Mouse (Mus musculus) heart, embryonic 13.5 days (tissue): ENCODE data around the gene Lrig1. TPM values are rescaled to one million over a fixed set of nuclear protein-coding genes. Genes with fewer than 3 reads are reported as not detected.

Source experiments
- ATAC-seq: fragments of 200-750 bp; cut with Nextera tagmentation; 2 replicates; pipeline ENCODE4 v1.8.0; 2017; ENCODE audit warnings: moderate TSS enrichment; ENCODE audit not compliant: insufficient number of reproducible peaks, low FRiP score, low TSS enrichment; ENCODE audit errors: extremely low read depth
- H3K27ac ChIP-seq: fragments of 300-500 bp; sonication (generic); replicated peaks from 2 replicates; pipeline ENCODE4 v1.5.1; 2015; ENCODE audit warnings: moderate library complexity, mild to moderate bottlenecking, inconsistent platforms
- H3K27me3 ChIP-seq: fragments of 300-500 bp; sonication (generic); replicated peaks from 2 replicates; pipeline ENCODE4 v1.6.1; 2015; ENCODE audit warnings: mild to moderate bottlenecking, inconsistent platforms
- H3K36me3 ChIP-seq: fragments of 300-500 bp; sonication (generic); 2 replicates; pipeline ENCODE4 v1.6.1; 2015; ENCODE audit warnings: mild to moderate bottlenecking, inconsistent platforms
- H3K4me1 ChIP-seq: fragments of 300-500 bp; sonication (generic); 2 replicates; pipeline ENCODE4 v1.6.1; 2015; ENCODE audit warnings: inconsistent platforms
- H3K4me2 ChIP-seq: fragments of 300-500 bp; sonication (generic); 2 replicates; pipeline ENCODE4 v1.6.1; 2015; ENCODE audit warnings: inconsistent platforms, mild to moderate bottlenecking, moderate library complexity
- H3K4me3 ChIP-seq: fragments of 300-500 bp; sonication (generic); 2 replicates; pipeline ENCODE4 v1.5.1; 2015; ENCODE audit warnings: moderate library complexity, mild to moderate bottlenecking, inconsistent platforms
- H3K9ac ChIP-seq: fragments of 300-500 bp; sonication (generic); 2 replicates; pipeline ENCODE4 v1.6.1; 2015; ENCODE audit warnings: inconsistent platforms, mild to moderate bottlenecking, moderate library complexity
- H3K9me3 ChIP-seq: fragments of 300-500 bp; sonication (generic); 2 replicates; pipeline ENCODE4 v1.6.1; 2016; ENCODE audit warnings: inconsistent platforms
- WGBS: fragments of 180-500 bp; shearing (Covaris S2); methylation state at CpG from one replicate; pipeline ENCODE4 v1.1.7; 2015; ENCODE audit warnings: mixed read lengths; 5-methylcytosine and 5-hydroxymethylcytosine counted together
- polyA plus RNA-seq: library from polyadenylated mRNA; unstranded; fragments of >200 nt; fragmentation: Nextera tagmentation; extraction: Ambion mirVana; gene quantifications from 2 replicates; pipeline ENCODE4 v1.2.1, GENCODE M21; 2015

Gene Lrig1
- polyA plus RNA-seq, 1 experiment from 2014 or later, result 8.1 TPM

- Histone ChIP-seq H3K36me3 (no peaks in the 10 kb centered on the region), H3K9me3 (no peaks in the 10 kb centered on the region), H3K27me3 (no peaks in the 10 kb centered on the region), H3K9ac (no peak overlapping the region), H3K27ac (no peak overlapping the region), H3K4me3 (no peak overlapping the region), H3K4me2 (no peak overlapping the region), H3K4me1 (peaks cover 16% of the 10 kb centered on the region)
- 53% methylated on average over 4 of the region's 4 CpGs for WGBS
- ATAC-seq, result no peak
Observed at GRCm38 (mm10) chr6:94715645-94715940, 15.6 kb upstream of the Lrig1 start.

GRCm38 (mm10) chr6:94714815-94715644 is 15.1 kb upstream of the Lrig1 start:
- Histone ChIP-seq H3K27me3 (no peaks in the 10 kb centered on the region), H3K36me3 (no peaks in the 10 kb centered on the region), H3K9me3 (no peaks in the 10 kb centered on the region), H3K4me2 (no peak overlapping the region), H3K4me3 (no peak overlapping the region), H3K4me1 (peaks cover 16% of the 10 kb centered on the region), H3K9ac (no peak overlapping the region), H3K27ac (no peak overlapping the region)
- no peak for ATAC-seq
- WGBS, result 75% methylated on average over 13 of the region's 13 CpGs

DNA sequence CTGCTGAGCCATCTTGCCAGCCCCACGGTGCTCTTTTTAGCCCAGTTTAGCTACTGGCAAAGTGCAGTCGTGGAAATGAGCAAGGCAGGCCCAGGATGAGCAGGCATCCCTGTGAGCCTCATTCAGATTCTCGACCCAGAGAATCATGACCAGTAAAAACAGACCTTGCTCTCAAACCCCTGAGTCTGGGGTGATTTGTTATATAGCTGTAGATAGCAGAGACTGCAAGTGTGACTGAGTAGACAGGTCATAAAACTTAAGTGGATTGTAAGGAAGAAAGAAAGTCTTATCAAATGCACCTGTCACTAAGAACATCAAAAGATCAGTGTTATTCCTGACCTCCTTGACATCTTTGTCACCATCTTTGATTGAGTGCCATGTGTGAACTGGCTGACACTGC is 9.9 kb upstream of the Lrig1 start:
- WGBS, result 44% methylated on average over 3 of the region's 3 CpGs
- Histone ChIP-seq H3K27me3 (no peaks in the 10 kb centered on the region; the same call in 1 of the 2 replicates), H3K4me1 (0 out of 2 replicates have a peak, but pooled peaks cover 6% of the 10 kb centered on the region), H3K4me3 (no peak overlapping the region), H3K27ac (no peak overlapping the region), H3K9ac (no peak overlapping the region), H3K9me3 (no peaks in the 10 kb centered on the region), H3K4me2 (no peak overlapping the region), H3K36me3 (no peaks in the 10 kb centered on the region)
- ATAC-seq, result no peak

DNA sequence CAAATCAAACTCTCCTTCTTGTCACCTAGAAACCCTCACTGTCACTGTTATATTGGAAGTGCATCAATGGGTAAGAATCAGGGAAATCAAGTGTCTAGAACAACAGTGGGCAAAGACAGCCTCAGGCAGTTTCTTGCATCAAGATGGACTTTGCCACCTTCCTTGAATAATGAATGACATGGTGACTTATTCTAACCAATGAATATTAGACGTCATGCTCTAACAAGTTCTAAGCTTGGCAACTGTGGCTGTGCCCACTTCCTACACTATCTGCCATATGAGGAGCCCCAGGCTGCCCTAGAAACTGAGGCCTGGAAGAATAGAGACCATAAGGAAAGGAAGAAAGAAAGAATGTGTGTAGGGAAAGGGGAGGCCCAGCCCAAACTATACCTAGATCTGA is 9.2 kb upstream of the Lrig1 start:
- Histone ChIP-seq H3K9ac (no peak overlapping the region), H3K36me3 (no peaks in the 10 kb centered on the region), H3K27ac (no peak overlapping the region), H3K4me3 (no peak overlapping the region), H3K9me3 (no peaks in the 10 kb centered on the region), H3K27me3 (no peaks in the 10 kb centered on the region; the same call in 1 of the 2 replicates), H3K4me2 (no peak overlapping the region), H3K4me1 (0 out of 2 replicates have a peak, but pooled peaks cover 6% of the 10 kb centered on the region)
- ATAC-seq, result no peak
- WGBS, result 72% methylated on average over 1 of the region's 1 CpGs

- 78% methylated on average over 5 of the region's 5 CpGs for WGBS
- ATAC-seq, result no peak
Observed at GRCm38 (mm10) chr6:94707254-94707653, 7.3 kb upstream of the Lrig1 start.

GRCm38 (mm10) chr6:94705931-94706330 is 6.0 kb upstream of the Lrig1 start:
- peaks cover 6% of the 10 kb centered on the region; the same call in 1 of the 2 replicates for H3K27me3 ChIP-seq
- 51% methylated on average over 1 of the region's 1 CpGs for WGBS
- H3K4me1 ChIP-seq, result peaks cover 16% of the 10 kb centered on the region
- H3K36me3 ChIP-seq, result no peaks in the 10 kb centered on the region
- no peaks in the 10 kb centered on the region for H3K9me3 ChIP-seq
- no peak overlapping the region for H3K4me2 ChIP-seq
- no peak for ATAC-seq
- no peak overlapping the region for H3K4me3 ChIP-seq
- H3K27ac ChIP-seq, result no peak overlapping the region
- H3K9ac ChIP-seq, result no peak overlapping the region

More at GRCm38 (mm10) chr6:94707254-94707653, 7.3 kb upstream of the Lrig1 start:
- Histone ChIP-seq H3K4me3 (no peak overlapping the region), H3K36me3 (no peaks in the 10 kb centered on the region), H3K4me1 (0 out of 2 replicates have a peak, but pooled peaks cover 6% of the 10 kb centered on the region), H3K4me2 (no peak overlapping the region), H3K9ac (no peak overlapping the region), H3K9me3 (no peaks in the 10 kb centered on the region), H3K27ac (no peak overlapping the region), H3K27me3 (peaks cover 6% of the 10 kb centered on the region; the same call in 1 of the 2 replicates)

- 77% methylated on average over 6 of the region's 6 CpGs for WGBS
- H3K9me3 ChIP-seq, result no peaks in the 10 kb centered on the region
- peaks cover 28% of the 10 kb centered on the region for H3K4me1 ChIP-seq
- H3K4me2 ChIP-seq, result no peak overlapping the region
- H3K27ac ChIP-seq, result no peak overlapping the region
- no peak for ATAC-seq
- peaks cover 6% of the 10 kb centered on the region; the same call in 1 of the 2 replicates for H3K27me3 ChIP-seq
- H3K36me3 ChIP-seq, result no peaks in the 10 kb centered on the region
- no peak overlapping the region for H3K4me3 ChIP-seq
- no peak overlapping the region for H3K9ac ChIP-seq
Observed at GRCm38 (mm10) chr6:94702993-94703392, 3.0 kb upstream of the Lrig1 start.

DNA sequence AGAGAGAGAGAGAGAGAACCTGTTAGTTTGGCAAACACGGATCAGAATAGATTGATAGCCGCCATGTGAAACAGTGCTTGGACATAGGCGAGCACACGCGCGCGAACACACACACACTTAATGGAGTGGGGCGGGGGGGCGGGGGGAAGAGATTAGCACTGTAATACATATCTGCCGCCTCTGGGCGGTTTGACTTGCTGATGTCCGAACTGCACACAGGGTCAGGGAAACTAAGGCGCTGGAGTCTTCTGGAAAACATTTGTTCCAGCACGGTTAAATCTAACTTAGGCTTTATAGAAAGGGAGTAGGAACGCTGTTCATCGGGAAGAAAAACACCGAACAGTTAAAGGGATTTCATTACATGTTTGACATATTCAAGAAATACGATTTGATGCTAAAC is 1.1 kb upstream of the Lrig1 start:
- Histone ChIP-seq H3K27me3 (0 out of 2 replicates have a peak, but pooled peaks cover 6% of the 10 kb centered on the region), H3K4me3 (peak overlapping the region; percentile 94), H3K9me3 (no peaks in the 10 kb centered on the region), H3K4me2 (peak overlapping the region; percentile 95), H3K27ac (peak overlapping the region; percentile 87), H3K4me1 (peaks cover 47% of the 10 kb centered on the region), H3K36me3 (no peaks in the 10 kb centered on the region), H3K9ac (peak overlapping the region; percentile 76)
- 3% methylated on average over 18 of the region's 18 CpGs for WGBS
- ATAC-seq, result no peak

DNA sequence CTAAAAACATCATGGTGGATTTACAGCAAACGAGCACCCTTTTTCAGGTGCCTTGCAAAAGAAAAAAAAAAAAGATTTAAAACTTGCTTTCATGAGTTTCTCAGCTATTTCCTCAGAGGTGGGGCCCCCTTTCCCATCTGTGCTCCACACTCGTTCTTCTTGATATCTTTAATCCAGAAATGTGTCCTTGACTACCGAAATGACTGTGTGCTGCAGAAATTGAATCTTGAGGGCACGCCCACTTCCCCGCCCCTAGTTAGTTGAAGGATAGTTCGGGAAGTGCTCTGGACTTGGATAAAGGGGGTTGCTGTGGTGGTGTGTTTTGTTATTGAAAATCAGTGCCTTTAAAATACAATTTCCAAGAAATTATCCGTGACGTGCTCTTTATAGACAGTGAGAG is 654 bp upstream of the Lrig1 start:
- peak overlapping the region; percentile 95 for H3K4me2 ChIP-seq
- ATAC-seq, result no peak
- no peaks in the 10 kb centered on the region for H3K36me3 ChIP-seq
- 0% methylated on average over 8 of the region's 8 CpGs for WGBS
- H3K27me3 ChIP-seq, result 0 out of 2 replicates have a peak, but pooled peaks cover 6% of the 10 kb centered on the region
- H3K9ac ChIP-seq, result peak overlapping the region; percentile 76
- peaks cover 52% of the 10 kb centered on the region for H3K4me1 ChIP-seq
- H3K27ac ChIP-seq, result peak overlapping the region; percentile 87
- H3K9me3 ChIP-seq, result no peaks in the 10 kb centered on the region
- peak overlapping the region; percentile 94 for H3K4me3 ChIP-seq

DNA sequence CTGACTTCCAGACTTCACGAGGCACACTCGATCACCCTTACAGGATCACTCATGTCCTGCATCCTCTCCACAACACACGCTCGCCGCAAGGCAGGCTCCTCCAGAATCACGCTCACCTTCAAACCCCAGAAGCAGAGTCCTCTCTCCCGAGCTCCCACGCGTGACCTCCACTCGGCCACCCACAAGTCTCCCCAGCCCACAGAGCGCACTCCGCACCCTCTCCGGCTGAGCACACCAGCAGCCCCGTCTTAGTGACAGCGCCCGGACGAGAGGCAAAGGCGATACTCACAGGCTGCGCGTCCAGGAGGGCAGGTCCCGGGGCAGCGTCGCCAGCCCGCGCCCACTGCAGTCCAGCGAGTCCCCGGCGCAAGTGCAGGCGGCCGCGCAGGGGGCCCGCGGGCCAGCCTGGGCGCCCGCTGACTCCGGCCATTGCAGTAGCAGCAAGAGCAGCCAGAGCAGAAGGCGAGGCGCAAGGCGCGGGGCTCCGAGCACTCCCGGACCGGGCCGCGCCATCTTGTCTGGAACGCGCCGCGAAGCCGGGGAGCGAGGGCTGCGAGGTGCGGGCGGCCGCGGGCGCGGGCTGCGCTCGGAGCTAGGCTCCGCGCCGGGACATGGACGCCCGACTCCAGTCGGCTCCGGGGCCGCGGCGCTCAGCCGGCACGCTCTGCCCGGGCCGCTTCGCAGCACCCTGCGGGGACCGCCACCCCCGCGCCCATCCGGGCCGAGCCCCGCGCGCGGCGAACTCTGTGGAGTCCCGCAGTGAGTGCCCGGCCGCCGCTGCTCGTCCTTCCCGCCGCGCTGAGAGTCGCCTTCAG is 578 bp downstream of the Lrig1 start:
- peak overlapping the region; percentile 97 for H3K9ac ChIP-seq
- H3K4me2 ChIP-seq, result peak overlapping the region; percentile 95
- H3K4me1 ChIP-seq, result peaks cover 59% of the 10 kb centered on the region
- peak overlapping the region; percentile 94 for H3K4me3 ChIP-seq
- 0 out of 2 replicates have a peak, but pooled peaks cover 6% of the 10 kb centered on the region for H3K27me3 ChIP-seq
- no peaks in the 10 kb centered on the region for H3K36me3 ChIP-seq
- under 1% methylated on average over 85 of the region's 95 CpGs for WGBS
- peak; percentile 15 for ATAC-seq
- no peaks in the 10 kb centered on the region for H3K9me3 ChIP-seq
- peak overlapping the region; percentile 90 for H3K27ac ChIP-seq

DNA sequence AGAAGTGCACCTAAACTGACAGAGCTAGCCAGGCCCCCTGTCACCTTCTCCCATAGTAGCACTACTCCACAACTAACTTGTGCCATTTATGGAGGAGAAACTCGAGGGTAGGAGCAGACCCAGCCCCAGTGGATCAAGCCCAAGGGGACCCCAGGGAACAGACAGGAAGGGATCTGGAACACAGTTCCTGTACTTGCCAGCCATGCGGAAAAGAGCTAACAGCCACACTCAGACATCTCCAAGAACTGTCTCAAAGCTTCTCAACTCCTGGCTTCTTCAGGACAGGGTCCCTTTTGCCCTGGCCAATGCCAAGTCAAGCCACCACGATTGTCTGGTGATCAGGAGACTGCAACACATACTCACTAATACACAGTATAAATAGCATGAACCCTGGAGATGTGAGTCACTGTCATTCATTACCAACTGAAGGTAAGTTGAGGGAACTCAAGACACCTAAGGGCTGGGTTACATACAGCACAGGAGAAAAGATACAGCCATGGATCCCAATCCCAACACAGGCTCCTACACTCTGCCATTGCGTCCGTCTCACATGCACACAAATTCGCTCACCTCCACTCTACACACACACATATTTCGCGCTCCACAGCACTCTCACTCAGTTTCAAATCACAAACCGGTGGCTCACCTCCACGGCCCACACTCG is 1.3 kb downstream of the Lrig1 start:
- Histone ChIP-seq H3K4me2 (peak overlapping the region; percentile 95), H3K27me3 (0 out of 2 replicates have a peak, but pooled peaks cover 6% of the 10 kb centered on the region), H3K4me1 (peaks cover 64% of the 10 kb centered on the region), H3K27ac (peak overlapping the region; percentile 90), H3K36me3 (no peaks in the 10 kb centered on the region), H3K9me3 (no peaks in the 10 kb centered on the region), H3K9ac (peak overlapping the region; percentile 97), H3K4me3 (peak overlapping the region; percentile 94)
- no peak for ATAC-seq
- 5% methylated on average over 11 of the region's 11 CpGs for WGBS
